In genomic region chr3:103019462-103019861, GRCm38 (mm10) we compare ENCODE assay signal across 9 mouse cellular contexts. TPM values are rescaled to one million over a fixed set of nuclear protein-coding genes. Genes with fewer than 3 reads are reported as not detected.
DNase-seq lines count a peak whose midpoint lies in the region; ATAC-seq and TF ChIP-seq lines count a peak whose summit lies in the region.
"Had no signal": no experiment of that assay in that cellular context is flagged by ENCODE, and none has a peak within 500 bp of the region (broad histone marks: within the 10 kb centered on the region; RNA-seq: fewer than 3 reads in every experiment).

No protein-coding gene starts in this region.

- H3K27me3 ChIP-seq in embryonic facial prominence, embryonic 11.5 days (ENCODE audit: control insufficient read depth, insufficient read depth, low read length) = no peaks in the 10 kb centered on the region
- H3K27me3 ChIP-seq in hindbrain, embryonic 11.5 days (ENCODE audit: control insufficient read depth, insufficient read depth, low read length) = no peaks in the 10 kb centered on the region
- H3K27me3 ChIP-seq in midbrain, embryonic 11.5 days (ENCODE audit: control insufficient read depth, insufficient read depth, low read length) = no peaks in the 10 kb centered on the region

- DNase-seq in layer of hippocampus, adult 2 months (ENCODE audit: low spot score in 2 of 2) = no peak
- no peak for DNase-seq in layer of hippocampus, adult 9-10 months (ENCODE audit: low spot score)
- peak; percentile 17 for DNase-seq in embryonic facial prominence, embryonic 11.5 days (ENCODE audit: low spot score)
- DNase-seq in hindbrain, embryonic 11.5 days (ENCODE audit: low spot score) = no peak
- no peak for DNase-seq in midbrain, embryonic 11.5 days (ENCODE audit: low spot score, missing footprints)
- DNase-seq in thymus, postnatal 36 days = no peak
- DNase-seq in left cerebral cortex, adult 18-20 months (ENCODE audit: low spot score in 2 of 2) = no peak
- no peak for DNase-seq in kidney, postnatal 10 days

- no peak for TF ChIP-seq CTCF in layer of hippocampus, adult 2 months (conservative IDR thresholded peaks at IDR 0.05)

- H3K27ac ChIP-seq in layer of hippocampus, adult 2 months = peak overlapping the region; percentile 100
- no peak overlapping the region for H3K27ac ChIP-seq in embryonic facial prominence, embryonic 11.5 days (replicated peaks; ENCODE audit: low read depth, low read length)
- H3K27ac ChIP-seq in hindbrain, embryonic 11.5 days (ENCODE audit: low read depth, low read length) = 0 out of 2 replicates have a peak overlapping the region, but pooled peaks have one; percentile 95
- H3K27ac ChIP-seq in midbrain, embryonic 11.5 days (ENCODE audit: low read depth, low read length) = no peak overlapping the region

- H3K4me2 ChIP-seq in embryonic facial prominence, embryonic 11.5 days (ENCODE audit: low read depth, low read length) = no peak overlapping the region
- H3K4me2 ChIP-seq in hindbrain, embryonic 11.5 days (replicated peaks; ENCODE audit: low read depth, low read length) = no peak overlapping the region
- H3K4me2 ChIP-seq in midbrain, embryonic 11.5 days = peak overlapping the region; percentile 48; the same call in 1 of the 2 replicates

- WGBS in embryonic facial prominence, embryonic 11.5 days = 96% methylated on average over 2 of the region's 2 CpGs
- 82% methylated on average over 2 of the region's 2 CpGs for WGBS in hindbrain, embryonic 11.5 days
- WGBS in midbrain, embryonic 11.5 days = 87% methylated on average over 2 of the region's 2 CpGs

- no peaks in the 10 kb centered on the region for H3K36me3 ChIP-seq in embryonic facial prominence, embryonic 11.5 days (replicated peaks; ENCODE audit: control insufficient read depth, insufficient read depth, low read depth, low read length)
- no peaks in the 10 kb centered on the region for H3K36me3 ChIP-seq in hindbrain, embryonic 11.5 days (ENCODE audit: control insufficient read depth, insufficient read depth, low read length)
- no peaks in the 10 kb centered on the region for H3K36me3 ChIP-seq in midbrain, embryonic 11.5 days (ENCODE audit: control insufficient read depth, insufficient read depth, low read length)

- no peak for ATAC-seq in embryonic facial prominence, embryonic 11.5 days (replicated peaks; ENCODE audit: insufficient number of reproducible peaks, low FRiP score, low TSS enrichment, low read depth)
- ATAC-seq in hindbrain, embryonic 11.5 days (ENCODE audit: low FRiP score) = no peak
- no peak for ATAC-seq in midbrain, embryonic 11.5 days (ENCODE audit: low FRiP score)

- peak overlapping the region; percentile 94 for H3K4me3 ChIP-seq in layer of hippocampus, adult 2 months
- H3K4me3 ChIP-seq in embryonic facial prominence, embryonic 11.5 days (ENCODE audit: low read depth, low read length) = no peak overlapping the region
- peak overlapping the region; percentile 97; the same call in 1 of the 2 replicates for H3K4me3 ChIP-seq in hindbrain, embryonic 11.5 days (ENCODE audit: low read depth, low read length)
- H3K4me3 ChIP-seq in midbrain, embryonic 11.5 days (ENCODE audit: low read depth, low read length) = no peak overlapping the region

- H3K9me3 ChIP-seq in embryonic facial prominence, embryonic 11.5 days (replicated peaks; ENCODE audit: control insufficient read depth, low read length) = no peaks in the 10 kb centered on the region
- no peaks in the 10 kb centered on the region for H3K9me3 ChIP-seq in hindbrain, embryonic 11.5 days (ENCODE audit: control insufficient read depth, low read length)
- H3K9me3 ChIP-seq in midbrain, embryonic 11.5 days (ENCODE audit: control insufficient read depth, low read length) = no peaks in the 10 kb centered on the region

- H3K4me1 ChIP-seq in embryonic facial prominence, embryonic 11.5 days (ENCODE audit: control insufficient read depth, insufficient read depth, low read length) = no peaks in the 10 kb centered on the region
- no peaks in the 10 kb centered on the region for H3K4me1 ChIP-seq in hindbrain, embryonic 11.5 days (replicated peaks; ENCODE audit: control insufficient read depth, insufficient read depth, low read length)
- H3K4me1 ChIP-seq in midbrain, embryonic 11.5 days (ENCODE audit: control insufficient read depth, insufficient read depth, low read length) = peaks cover 3% of the 10 kb centered on the region; the same call in 1 of the 2 replicates

- H3K9ac ChIP-seq in embryonic facial prominence, embryonic 11.5 days (replicated peaks; ENCODE audit: low read length) = no peak overlapping the region
- no peak overlapping the region for H3K9ac ChIP-seq in hindbrain, embryonic 11.5 days (ENCODE audit: low read depth, low read length)
- H3K9ac ChIP-seq in midbrain, embryonic 11.5 days (ENCODE audit: low read length) = peak overlapping the region; percentile 99; the same call in 1 of the 2 replicates

RNA-seq across cellular contexts. Expression of gene Csde1, which starts 0.8 kb away (rescaled TPM):
- 100 to 1,000 TPM; 236 to 252 TPM for total RNA-seq in layer of hippocampus, adult 2 months (2021)
- polyA plus RNA-seq in embryonic facial prominence, embryonic 11.5 days (2014; fragmentation: Nextera tagmentation; extraction: Ambion mirVana) = 530 and 576 TPM in 2 replicates
- 561 and 569 TPM in 2 replicates for polyA plus RNA-seq in hindbrain, embryonic 11.5 days (2014; fragmentation: Nextera tagmentation; extraction: Ambion mirVana)
- 522 and 609 TPM in 2 replicates for polyA plus RNA-seq in midbrain, embryonic 11.5 days (2014; fragmentation: Nextera tagmentation; extraction: Ambion mirVana)
- 100 to 1,000 TPM; 234 to 238 TPM for total RNA-seq in left cerebral cortex, adult 18-20 months (2021)

RNA-seq across cellular contexts. Expression of gene Sike1, which starts 24.0 kb away (rescaled TPM):
- total RNA-seq in layer of hippocampus, adult 2 months (2021) = 10 to 100 TPM; 57.3 to 65.5 TPM
- polyA plus RNA-seq in embryonic facial prominence, embryonic 11.5 days (2014; fragmentation: Nextera tagmentation; extraction: Ambion mirVana) = 71.2 and 76.7 TPM in 2 replicates
- 103 and 104 TPM in 2 replicates for polyA plus RNA-seq in hindbrain, embryonic 11.5 days (2014; fragmentation: Nextera tagmentation; extraction: Ambion mirVana)
- polyA plus RNA-seq in midbrain, embryonic 11.5 days (2014; fragmentation: Nextera tagmentation; extraction: Ambion mirVana) = 108 and 116 TPM in 2 replicates
- 10 to 100 TPM; 62.1 to 66.3 TPM for total RNA-seq in left cerebral cortex, adult 18-20 months (2021)

RNA-seq across cellular contexts. Expression of gene Nras, which starts 38.6 kb away (rescaled TPM):
- total RNA-seq in layer of hippocampus, adult 2 months (2021) = 10 to 100 TPM; 59.9 to 72.6 TPM
- polyA plus RNA-seq in embryonic facial prominence, embryonic 11.5 days (2014; fragmentation: Nextera tagmentation; extraction: Ambion mirVana) = 122 and 127 TPM in 2 replicates
- polyA plus RNA-seq in hindbrain, embryonic 11.5 days (2014; fragmentation: Nextera tagmentation; extraction: Ambion mirVana) = 143 and 160 TPM in 2 replicates
- 159 and 167 TPM in 2 replicates for polyA plus RNA-seq in midbrain, embryonic 11.5 days (2014; fragmentation: Nextera tagmentation; extraction: Ambion mirVana)
- 10 to 100 TPM; 59.2 to 66.1 TPM for total RNA-seq in left cerebral cortex, adult 18-20 months (2021)

RNA-seq across cellular contexts. Expression of gene Ampd1, which starts 54.4 kb away (rescaled TPM):
- not detected for total RNA-seq in layer of hippocampus, adult 2 months (2021)
- 0.56 TPM in 1 of 2 replicates, not detected in the other for polyA plus RNA-seq in embryonic facial prominence, embryonic 11.5 days (2014; fragmentation: Nextera tagmentation; extraction: Ambion mirVana)
- polyA plus RNA-seq in hindbrain, embryonic 11.5 days (2014; fragmentation: Nextera tagmentation; extraction: Ambion mirVana) = 0.08 and 0.31 TPM in 2 replicates
- polyA plus RNA-seq in midbrain, embryonic 11.5 days (2014; fragmentation: Nextera tagmentation; extraction: Ambion mirVana) = 0.19 TPM in 1 of 2 replicates, not detected in the other
- not detected for total RNA-seq in left cerebral cortex, adult 18-20 months (2021)
- total RNA-seq: megakaryocyte progenitor cell, adult 5-6 weeks had no signal

RNA-seq across cellular contexts. Expression of gene Nr1h5, which starts 55.5 kb away (rescaled TPM):
- not detected for total RNA-seq in layer of hippocampus, adult 2 months (2021)
- 0.15 and 0.20 TPM in 2 replicates for polyA plus RNA-seq in embryonic facial prominence, embryonic 11.5 days (2014; fragmentation: Nextera tagmentation; extraction: Ambion mirVana)
- not detected in 2 replicates for polyA plus RNA-seq in hindbrain, embryonic 11.5 days (2014; fragmentation: Nextera tagmentation; extraction: Ambion mirVana)
- 0.04 and 0.19 TPM in 2 replicates for polyA plus RNA-seq in midbrain, embryonic 11.5 days (2014; fragmentation: Nextera tagmentation; extraction: Ambion mirVana)
- not detected for total RNA-seq in left cerebral cortex, adult 18-20 months (2021)
- total RNA-seq: megakaryocyte progenitor cell, adult 5-6 weeks had no signal

Comparison
In these comparisons a context has a peak if more than half of its experiments do, and no peak if none do; other contexts are left out.
1. H3K27ac ChIP-seq: peak in layer of hippocampus, adult 2 months (single experiment) and hindbrain, embryonic 11.5 days (single experiment); none in embryonic facial prominence, embryonic 11.5 days (single experiment) and midbrain, embryonic 11.5 days (single experiment).
2. H3K4me3 ChIP-seq: peak in layer of hippocampus, adult 2 months (single experiment) and hindbrain, embryonic 11.5 days (single experiment); none in embryonic facial prominence, embryonic 11.5 days (single experiment) and midbrain, embryonic 11.5 days (single experiment).